Mouse (Mus musculus) limb, embryonic 11.5 days (tissue): Measurements from ENCODE around the gene Zfp780b. TPM values are rescaled to one million over a fixed set of nuclear protein-coding genes. Genes with fewer than 3 reads are reported as not detected.
"Not testable (repeated sequence)": the region's sequence is repeated elsewhere in the genome, so short reads cannot be mapped to it uniquely, and the experiment has no call there.

ENCODE experiments used
- ATAC-seq: fragments of 200-750 bp; cut with Nextera tagmentation; 2 replicates; pipeline ENCODE4 v1.8.0; 2017; ENCODE audit warnings: low read depth; ENCODE audit not compliant: insufficient number of reproducible peaks, low FRiP score, low TSS enrichment
- DNase-seq: peaks from one replicate; pipeline ENCODE4 v3.0.0-alpha.2; 2015; ENCODE audit warnings: low spot score
- H3K27ac ChIP-seq: fragments of 300-500 bp; sonication (generic); replicated peaks from 2 replicates; pipeline ENCODE4 v1.5.1; 2014; ENCODE audit warnings: low read depth, mild to moderate bottlenecking, low read length
- H3K27me3 ChIP-seq: fragments of 300-500 bp; sonication (generic); 2 replicates; pipeline ENCODE4 v1.6.1; 2014; ENCODE audit warnings: mild to moderate bottlenecking, low read length, mixed read lengths; ENCODE audit not compliant: control insufficient read depth, insufficient read depth
- H3K36me3 ChIP-seq: fragments of 300-500 bp; sonication (generic); 2 replicates; pipeline ENCODE4 v1.6.1; 2014; ENCODE audit warnings: mild to moderate bottlenecking, low read length, moderate library complexity, mixed read lengths; ENCODE audit not compliant: control insufficient read depth, insufficient read depth
- H3K4me1 ChIP-seq: fragments of 300-500 bp; sonication (generic); 2 replicates; pipeline ENCODE4 v1.6.1; 2014; ENCODE audit warnings: low read length, mixed read lengths; ENCODE audit not compliant: control insufficient read depth, insufficient read depth
- H3K4me2 ChIP-seq: fragments of 300-500 bp; sonication (generic); 2 replicates; pipeline ENCODE4 v1.6.1; 2014; ENCODE audit warnings: low read depth, mild to moderate bottlenecking, moderate library complexity; ENCODE audit not compliant: severe bottlenecking
- H3K4me3 ChIP-seq: fragments of 300-500 bp; sonication (generic); 2 replicates; pipeline ENCODE4 v1.5.1; 2014; ENCODE audit warnings: low read depth, low read length
- H3K9ac ChIP-seq: fragments of 300-500 bp; sonication (generic); 2 replicates; pipeline ENCODE4 v1.6.1; 2014; ENCODE audit warnings: mild to moderate bottlenecking, low read length
- H3K9me3 ChIP-seq: fragments of 300-500 bp; sonication (generic); 2 replicates; pipeline ENCODE4 v1.6.1; 2016; ENCODE audit warnings: low read length; ENCODE audit not compliant: control insufficient read depth
- WGBS: fragments of 180-500 bp; shearing (Covaris S2); extraction: QIAGEN DNeasy Blood & Tissue Kit; methylation state at CpG from one replicate; pipeline ENCODE4 v1.1.7; 2014; 5-methylcytosine and 5-hydroxymethylcytosine counted together
- polyA plus RNA-seq: library from polyadenylated mRNA; unstranded; fragments of >200 nt; fragmentation: Nextera tagmentation; extraction: Ambion mirVana; gene quantifications from 2 replicates; pipeline ENCODE4 v1.2.1, GENCODE M21; 2014

The Zfp780b gene
- polyA plus RNA-seq, 1 experiment from 2014 or later = 20.2 TPM

- no peaks in the 10 kb centered on the region for H3K27me3 ChIP-seq
- DNase-seq (no peak), ATAC-seq (no peak)
- H3K4me2 ChIP-seq = peak overlapping the region; percentile 13
- H3K4me1 ChIP-seq = 0 out of 2 replicates have a peak, but pooled peaks cover 2% of the 10 kb centered on the region
- H3K36me3 ChIP-seq = no peaks in the 10 kb centered on the region
- H3K9ac ChIP-seq = no peak overlapping the region
- no peaks in the 10 kb centered on the region for H3K9me3 ChIP-seq
- 21% methylated on average over 7 of the region's 7 CpGs for WGBS
- H3K27ac ChIP-seq = no peak overlapping the region
- no peak overlapping the region for H3K4me3 ChIP-seq
Measured at GRCm38 (mm10) chr7:27933050-27933799, 45.7 kb downstream of the Zfp780b start.

GRCm38 (mm10) chr7:27928818-27929695, 49.9 kb downstream of the Zfp780b start, which contains the start of gene Zfp974:
Gene Zfp974 (minus strand): TSS chr7:27929460.
- H3K9me3 ChIP-seq = no peaks in the 10 kb centered on the region
- H3K9ac ChIP-seq = peak within 1 kb of the TSS; percentile 74
- ATAC-seq = peak; percentile 70; the same call in 1 of the 2 replicates
- H3K4me3 ChIP-seq = peak within 1 kb of the TSS; percentile 73
- H3K27ac ChIP-seq = no peak within 1 kb of the TSS
- H3K27me3 ChIP-seq = no peaks in the 10 kb centered on the region
- peak; percentile 81 for DNase-seq
- H3K4me1 ChIP-seq = 0 out of 2 replicates have a peak, but pooled peaks cover 2% of the 10 kb centered on the region
- 5% methylated on average over 40 of the region's 40 CpGs for WGBS
- peak within 1 kb of the TSS; percentile 84 for H3K4me2 ChIP-seq
- no peaks in the 10 kb centered on the region for H3K36me3 ChIP-seq

DNA sequence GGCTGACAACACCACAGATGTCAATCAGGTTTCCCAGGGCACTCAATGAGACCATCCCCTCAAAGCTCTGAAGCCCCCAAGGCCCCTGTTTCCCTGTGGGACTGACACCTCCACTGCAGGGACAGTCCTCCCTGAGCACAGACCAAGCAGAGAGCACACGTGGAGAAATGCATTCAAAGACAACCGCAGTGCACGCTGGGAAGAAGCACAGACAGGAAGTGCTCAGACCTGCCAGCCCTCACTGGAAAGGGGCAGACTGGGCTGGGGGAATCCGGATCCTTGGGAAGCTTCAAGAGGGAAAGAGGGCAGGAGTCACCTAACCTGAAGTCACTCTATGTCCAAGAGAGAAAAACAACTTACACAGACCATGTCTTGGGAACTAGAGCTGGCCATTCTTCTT, 51.9 kb downstream of the Zfp780b start:
- 54% methylated on average over 4 of the region's 4 CpGs for WGBS
- not testable (repeated sequence) for H3K27ac ChIP-seq, H3K9me3 ChIP-seq, H3K4me2 ChIP-seq, H3K36me3 ChIP-seq, H3K4me1 ChIP-seq, DNase-seq, ATAC-seq, H3K27me3 ChIP-seq, H3K9ac ChIP-seq, H3K4me3 ChIP-seq

GRCm38 (mm10) chr7:27910952-27911351, 68.0 kb downstream of the Zfp780b start:
- not testable (repeated sequence) for H3K4me2 ChIP-seq, H3K4me1 ChIP-seq, H3K27me3 ChIP-seq, DNase-seq, H3K27ac ChIP-seq, ATAC-seq, H3K9ac ChIP-seq, H3K4me3 ChIP-seq, H3K9me3 ChIP-seq, H3K36me3 ChIP-seq
- WGBS = 94% methylated on average over 3 of the region's 4 CpGs

Other genes starting within 250 kb of the Zfp780b start
- gene Zfp60, start 247.8 kb downstream of the Zfp780b start, polyA plus RNA-seq = 45.6 and 49.9 TPM in 2 replicates
- 2.5 and 2.7 TPM in 2 replicates for gene Zfp626, start 172.0 kb downstream of the Zfp780b start, polyA plus RNA-seq
- 10.1 and 12.0 TPM in 2 replicates for gene Zfp59, start 140.6 kb downstream of the Zfp780b start, polyA plus RNA-seq
- 3.6 and 4.4 TPM in 2 replicates for gene Zfp607a, start 121.6 kb downstream of the Zfp780b start, polyA plus RNA-seq
- gene Zfp974, start 49.7 kb downstream of the Zfp780b start, polyA plus RNA-seq = 9.7 and 10.0 TPM in 2 replicates
- gene Zfp850, start 34.9 kb upstream of the Zfp780b start, polyA plus RNA-seq = 8.6 and 9.2 TPM in 2 replicates
- gene Psmc4, start 70.9 kb upstream of the Zfp780b start, polyA plus RNA-seq = 411 and 438 TPM in 2 replicates
- gene Fcgbp, start 92.1 kb upstream of the Zfp780b start, polyA plus RNA-seq = 0.40 and 0.41 TPM in 2 replicates
- gene 9530053A07Rik, start 150.3 kb upstream of the Zfp780b start, polyA plus RNA-seq = 0.01 and 0.06 TPM in 2 replicates
- gene Fbl, start 190.5 kb upstream of the Zfp780b start, polyA plus RNA-seq = 55.7 and 56.1 TPM in 2 replicates
- gene Dyrk1b, start 200.3 kb upstream of the Zfp780b start, polyA plus RNA-seq = 19.2 and 20.1 TPM in 2 replicates